Mouse (Mus musculus) midbrain, embryonic 15.5 days (tissue): ENCODE measurements at regions not wholly inside any gene's neighbourhood (a gene's known extent, or its start where the extent isn't known, plus 50 kb on each side); places are given as distances from the start of the nearest gene placed in this dataset.

Experiments
- ATAC-seq: fragments of 200-750 bp; cut with Nextera tagmentation; replicated peaks from 2 replicates; pipeline ENCODE4 v1.8.0; 2017; ENCODE audit warnings: moderate TSS enrichment
- H3K27ac ChIP-seq: fragments of 300-500 bp; sonication (generic); 2 replicates; pipeline ENCODE4 v1.5.1; 2015; ENCODE audit warnings: mild to moderate bottlenecking, inconsistent platforms
- H3K27me3 ChIP-seq: fragments of 300-500 bp; sonication (generic); replicated peaks from 2 replicates; pipeline ENCODE4 v1.6.1; 2015; ENCODE audit warnings: inconsistent platforms
- H3K36me3 ChIP-seq: fragments of 300-500 bp; sonication (generic); replicated peaks from 2 replicates; pipeline ENCODE4 v1.6.1; 2015; ENCODE audit warnings: inconsistent platforms
- H3K4me1 ChIP-seq: fragments of 300-500 bp; sonication (generic); 2 replicates; pipeline ENCODE4 v1.6.1; 2015; ENCODE audit warnings: inconsistent platforms
- H3K4me2 ChIP-seq: fragments of 300-500 bp; sonication (generic); 2 replicates; pipeline ENCODE4 v1.6.1; 2015; ENCODE audit warnings: inconsistent platforms, mild to moderate bottlenecking, moderate library complexity
- H3K4me3 ChIP-seq: fragments of 300-500 bp; sonication (generic); 2 replicates; pipeline ENCODE4 v1.5.1; 2015; ENCODE audit warnings: mild to moderate bottlenecking, inconsistent platforms
- H3K9ac ChIP-seq: fragments of 300-500 bp; sonication (generic); 2 replicates; pipeline ENCODE4 v1.6.1; 2015; ENCODE audit warnings: mild to moderate bottlenecking, inconsistent platforms
- H3K9me3 ChIP-seq: fragments of 300-500 bp; sonication (generic); 2 replicates; pipeline ENCODE4 v1.6.1; 2016; ENCODE audit warnings: inconsistent platforms
- WGBS: fragments of 180-500 bp; shearing (Covaris S2); methylation state at CpG from one replicate; pipeline ENCODE4 v1.1.7; 2015; ENCODE audit warnings: mixed read lengths; 5-methylcytosine and 5-hydroxymethylcytosine counted together

GRCm38 (mm10) chr1:98350095-98350549 lies 70.8 kb upstream of the Slco6d1 start:
- H3K4me2 ChIP-seq, result no peak overlapping the region
- no peaks in the 10 kb centered on the region for H3K27me3 ChIP-seq
- H3K36me3 ChIP-seq, result no peaks in the 10 kb centered on the region
- H3K4me1 ChIP-seq, result 0 out of 2 replicates have a peak, but pooled peaks cover 3% of the 10 kb centered on the region
- H3K9me3 ChIP-seq, result no peaks in the 10 kb centered on the region
- peak; percentile 90 for ATAC-seq
- H3K27ac ChIP-seq, result peak overlapping the region; percentile 34; the same call in 1 of the 2 replicates
- H3K4me3 ChIP-seq, result no peak overlapping the region
- WGBS, result 24% methylated on average over 4 of the region's 4 CpGs
- no peak overlapping the region for H3K9ac ChIP-seq

GRCm38 (mm10) chr1:98350725-98351124 lies 70.2 kb upstream of the Slco6d1 start:
- 75% methylated on average over 2 of the region's 2 CpGs for WGBS
- H3K4me1 ChIP-seq, result 0 out of 2 replicates have a peak, but pooled peaks cover 3% of the 10 kb centered on the region
- no peak for ATAC-seq

GRCm38 (mm10) chr1:98351530-98351929 lies 69.4 kb upstream of the Slco6d1 start:
- no peak overlapping the region for H3K4me3 ChIP-seq
- no peak overlapping the region for H3K4me2 ChIP-seq
- H3K27ac ChIP-seq, result no peak overlapping the region
- no peak overlapping the region for H3K9ac ChIP-seq
- H3K36me3 ChIP-seq, result no peaks in the 10 kb centered on the region
- ATAC-seq, result peak; percentile 53
- H3K9me3 ChIP-seq, result no peaks in the 10 kb centered on the region
- 74% methylated on average over 2 of the region's 2 CpGs for WGBS
- H3K27me3 ChIP-seq, result no peaks in the 10 kb centered on the region
- H3K4me1 ChIP-seq, result 0 out of 2 replicates have a peak, but pooled peaks cover 3% of the 10 kb centered on the region

More at GRCm38 (mm10) chr1:98350725-98351124, 70.2 kb upstream of the Slco6d1 start:
- H3K27me3 ChIP-seq, result no peaks in the 10 kb centered on the region
- no peaks in the 10 kb centered on the region for H3K36me3 ChIP-seq
- no peak overlapping the region for H3K9ac ChIP-seq
- H3K9me3 ChIP-seq, result no peaks in the 10 kb centered on the region
- no peak overlapping the region for H3K27ac ChIP-seq
- H3K4me3 ChIP-seq, result no peak overlapping the region
- H3K4me2 ChIP-seq, result no peak overlapping the region
